Mouse (Mus musculus): ENCODE measurements around the gene Nr1h2.

Nr1h2 gene

GRCm38 (mm10) chr7:44553826-44554225 lies at the start of gene Nr1h2:
TSS of gene Nr1h2 (minus strand) at chr7:44553951.
- peak; percentile 91 for DNase-seq (ENCODE audit: low spot score)

DNA sequence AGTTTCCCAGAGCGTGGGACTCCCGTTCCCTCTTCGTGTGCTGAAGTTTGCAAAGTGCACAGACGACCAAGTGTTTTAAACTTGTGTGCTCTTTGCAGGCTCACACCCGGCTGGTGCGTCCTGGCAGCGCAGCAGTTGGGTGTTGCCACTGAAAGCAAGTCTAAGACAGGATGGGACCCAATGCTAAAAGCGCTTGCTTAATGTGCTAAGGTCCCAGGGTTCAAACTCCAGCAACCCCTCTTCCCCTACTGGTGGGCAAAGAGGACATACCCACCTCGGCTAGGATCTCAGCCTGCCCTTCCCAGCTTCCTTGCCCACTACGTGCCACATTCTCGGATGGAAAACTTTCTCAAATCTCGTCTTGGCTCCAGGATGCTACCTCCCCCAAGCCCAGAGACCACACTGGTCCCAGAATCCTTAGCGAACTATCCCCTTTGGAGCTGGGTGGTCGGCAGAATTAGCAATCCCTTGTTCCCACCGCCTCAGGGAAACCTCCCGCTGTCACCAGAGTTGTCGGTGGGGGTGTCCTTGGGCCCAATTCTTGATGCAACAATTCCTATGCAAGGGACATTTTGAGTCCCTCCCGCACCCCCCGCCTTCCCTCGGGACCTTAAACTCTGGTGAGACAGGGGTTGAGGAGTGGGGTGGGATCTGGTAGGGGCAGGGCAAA lies 49.6 kb upstream of the Nr1h2 start:
- no peak for DNase-seq (ENCODE audit: low spot score)

GRCm38 (mm10) chr7:44602443-44602842 lies 48.7 kb upstream of the Nr1h2 start:
- no peak for DNase-seq (ENCODE audit: low spot score)

- no peak for DNase-seq (ENCODE audit: low spot score)
Measured at GRCm38 (mm10) chr7:44601646-44602045, 47.9 kb upstream of the Nr1h2 start.

- no peak for DNase-seq (ENCODE audit: low spot score)
Measured at GRCm38 (mm10) chr7:44600691-44601262, 47.0 kb upstream of the Nr1h2 start.

DNA sequence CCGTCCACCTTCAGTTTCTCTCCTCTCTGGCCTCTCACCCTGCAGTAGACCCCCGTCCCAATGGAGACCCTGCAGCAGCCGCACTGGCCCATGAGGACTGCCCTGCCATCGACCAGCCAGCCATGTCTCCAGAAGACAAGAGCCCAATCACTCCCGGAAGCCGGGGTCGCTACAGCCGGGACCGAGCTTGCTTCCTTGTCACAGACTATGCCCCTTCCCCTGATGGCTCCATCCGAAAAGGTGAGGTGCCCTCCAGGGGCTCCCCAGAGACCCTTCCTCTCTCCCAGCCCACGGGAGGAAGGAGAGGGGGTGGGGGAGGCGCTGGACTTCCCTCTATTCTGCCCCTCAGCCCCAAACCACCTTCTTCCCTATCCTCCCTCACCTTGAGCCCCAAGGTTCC lies 44.6 kb upstream of the Nr1h2 start:
- DNase-seq (ENCODE audit: low spot score): no peak

GRCm38 (mm10) chr7:44597666-44598065 lies 43.9 kb upstream of the Nr1h2 start:
- DNase-seq (ENCODE audit: low spot score): no peak

DNA sequence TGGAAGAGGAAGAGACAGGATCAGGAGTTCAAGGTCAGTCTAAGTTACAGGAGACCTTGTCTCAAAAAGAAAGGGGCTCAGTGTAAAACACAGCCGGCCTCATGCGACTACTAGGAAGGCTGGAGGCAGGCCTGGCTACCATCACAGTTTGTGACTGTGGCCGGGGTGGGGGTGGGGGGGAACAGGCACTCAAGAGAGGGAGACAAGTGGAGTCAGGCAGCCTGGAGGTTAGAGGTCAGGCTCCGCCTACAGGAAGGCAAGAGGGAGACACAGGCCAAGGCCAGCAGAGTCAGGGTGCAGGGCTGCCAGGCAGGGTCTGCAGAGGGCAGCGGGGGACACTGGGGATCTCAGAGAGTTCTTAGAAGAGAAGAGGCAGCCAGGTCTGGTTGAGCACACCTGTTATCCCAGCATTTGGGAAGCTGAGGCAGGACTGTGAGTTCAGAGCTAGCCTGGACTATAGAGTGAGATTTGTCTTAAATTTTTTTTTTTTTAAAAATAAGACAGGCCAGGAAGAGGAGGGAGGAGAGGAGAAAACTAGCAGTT lies 43.3 kb upstream of the Nr1h2 start:
- DNase-seq (ENCODE audit: low spot score): no peak

- DNase-seq (ENCODE audit: low spot score): no peak
Measured at GRCm38 (mm10) chr7:44596051-44596450, 42.3 kb upstream of the Nr1h2 start.

DNA sequence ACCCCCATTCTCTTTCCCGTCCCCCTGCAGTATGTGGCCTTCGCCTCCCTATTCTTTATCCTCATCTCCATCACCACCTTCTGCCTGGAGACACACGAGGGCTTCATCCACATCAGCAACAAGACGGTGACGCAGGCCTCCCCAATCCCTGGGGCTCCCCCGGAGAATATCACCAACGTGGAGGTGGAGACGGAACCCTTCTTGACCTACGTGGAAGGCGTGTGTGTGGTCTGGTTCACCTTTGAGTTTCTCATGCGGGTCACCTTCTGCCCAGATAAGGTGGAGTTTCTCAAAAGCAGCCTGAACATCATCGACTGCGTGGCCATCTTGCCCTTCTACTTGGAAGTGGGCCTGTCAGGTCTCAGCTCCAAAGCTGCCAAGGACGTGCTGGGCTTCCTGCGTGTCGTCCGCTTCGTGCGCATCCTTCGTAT lies 41.4 kb upstream of the Nr1h2 start:
- DNase-seq (ENCODE audit: low spot score): no peak

DNA sequence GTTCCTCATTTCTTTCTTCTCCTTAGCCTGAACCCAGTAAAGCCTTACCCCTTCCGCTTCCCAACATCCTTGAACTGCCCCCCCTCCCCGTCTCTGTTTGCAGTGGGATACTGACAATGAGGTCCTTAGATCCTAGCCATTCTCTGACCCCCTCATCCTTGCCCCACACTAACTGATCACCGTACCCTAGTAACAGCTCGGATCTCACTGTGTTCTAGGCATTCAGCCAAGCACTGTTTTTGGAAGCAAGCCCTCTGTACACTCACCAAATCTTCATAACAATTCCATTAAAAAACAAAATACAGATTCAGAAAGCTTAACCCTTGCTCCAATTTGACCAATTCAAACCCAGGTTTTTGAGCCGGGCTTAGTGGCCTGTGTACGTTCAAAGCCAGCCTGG lies 40.5 kb upstream of the Nr1h2 start:
- no peak for DNase-seq (ENCODE audit: low spot score)

DNA sequence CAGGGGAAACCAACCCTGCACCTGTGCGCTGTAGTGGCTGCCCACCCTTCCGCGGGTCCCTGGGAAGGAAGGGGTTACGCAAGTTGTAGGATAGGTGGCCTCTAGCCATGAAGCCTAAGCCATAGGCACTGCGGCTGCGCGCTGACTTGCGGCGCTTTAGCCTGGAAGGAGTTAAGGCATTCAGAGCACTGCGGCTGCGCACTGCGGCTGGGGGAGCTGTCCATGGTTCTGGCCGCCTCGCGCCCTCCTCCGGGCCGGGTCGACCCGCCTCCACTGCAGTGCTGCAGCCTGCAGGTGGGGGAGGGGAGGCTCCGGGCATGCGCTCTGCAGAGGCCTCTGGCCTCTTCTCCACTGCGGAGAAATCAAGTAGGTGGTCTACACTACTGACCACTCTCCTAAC lies 40.0 kb upstream of the Nr1h2 start:
- peak; percentile 51 for DNase-seq (ENCODE audit: low spot score)

DNA sequence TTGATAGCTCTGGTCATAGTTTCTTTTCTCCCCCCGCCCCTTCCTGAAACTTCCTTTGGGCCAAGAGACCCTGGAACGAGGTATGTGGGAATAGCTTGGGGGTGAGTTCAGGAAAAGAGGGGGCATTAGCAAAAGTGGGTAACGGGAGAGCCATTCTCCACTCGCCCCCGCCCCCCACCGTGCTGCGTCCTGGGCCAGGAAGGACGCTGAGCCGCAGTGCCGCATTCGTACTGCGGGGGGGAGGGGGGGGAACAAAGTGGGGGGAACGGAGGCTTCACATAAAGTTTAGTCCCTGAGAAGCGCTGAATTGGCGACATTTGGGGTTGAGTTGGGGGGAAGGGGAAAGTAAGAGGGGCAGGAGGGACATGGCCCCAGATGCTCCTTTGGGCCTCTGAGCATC lies 39.3 kb upstream of the Nr1h2 start:
- no peak for DNase-seq (ENCODE audit: low spot score)

DNA sequence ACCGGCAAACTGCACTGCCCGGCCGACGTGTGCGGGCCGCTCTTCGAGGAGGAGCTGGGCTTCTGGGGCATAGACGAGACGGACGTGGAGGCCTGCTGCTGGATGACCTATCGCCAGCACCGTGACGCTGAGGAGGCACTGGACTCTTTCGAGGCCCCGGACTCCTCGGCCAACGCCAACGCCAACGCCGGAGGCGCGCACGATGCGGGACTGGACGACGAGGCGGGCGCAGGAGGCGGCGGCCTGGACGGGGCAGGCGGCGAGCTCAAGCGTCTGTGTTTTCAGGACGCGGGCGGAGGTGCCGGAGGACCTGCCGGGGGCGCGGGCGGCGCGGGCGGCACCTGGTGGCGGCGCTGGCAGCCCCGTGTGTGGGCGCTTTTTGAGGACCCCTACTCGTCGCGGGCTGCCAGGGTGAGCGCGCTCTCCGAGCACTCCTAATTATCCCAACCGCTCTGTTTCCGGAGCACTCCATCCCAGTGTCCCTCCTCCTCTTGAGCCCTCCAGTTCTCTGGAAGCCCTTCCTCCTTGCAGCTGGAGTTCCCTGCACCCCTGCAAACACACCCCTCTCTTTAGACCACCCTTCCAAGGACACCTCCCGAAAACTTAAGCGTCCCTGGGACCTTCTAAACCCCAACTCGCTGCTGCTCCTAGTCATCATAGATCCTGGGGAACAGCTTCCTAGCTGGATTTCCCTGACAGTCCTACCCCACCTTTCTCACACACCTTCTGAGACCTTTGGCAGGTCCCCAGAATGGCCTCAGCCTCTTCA lies 37.8 kb upstream of the Nr1h2 start:
- no peak for DNase-seq (ENCODE audit: low spot score)

GRCm38 (mm10) chr7:44590402-44591347 lies 36.9 kb upstream of the Nr1h2 start, which contains the start of gene Kcnc3:
TSS of gene Kcnc3 (plus strand) at chr7:44590664.
- DNase-seq (ENCODE audit: low spot score): peak; percentile 41

DNA sequence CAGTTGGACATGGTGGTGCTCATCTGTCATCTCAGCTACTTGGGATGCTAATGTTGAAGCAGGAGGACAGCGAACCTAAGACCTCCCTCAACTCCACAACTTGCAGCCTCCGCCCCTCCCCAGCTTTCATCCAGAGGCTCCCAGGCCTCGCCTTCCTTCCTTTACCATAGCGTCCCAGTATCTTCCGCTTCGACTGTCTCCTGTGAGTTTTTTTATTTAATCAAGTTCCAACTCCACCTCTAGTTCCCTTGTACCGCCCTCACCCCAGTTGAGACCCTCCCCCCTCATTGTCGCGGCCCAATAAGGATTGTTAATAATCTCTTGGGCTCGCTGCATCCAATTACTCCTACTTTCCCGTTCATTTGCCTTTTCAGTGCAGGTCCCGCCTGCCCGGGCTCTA lies 36.2 kb upstream of the Nr1h2 start:
- DNase-seq (ENCODE audit: low spot score): no peak

- DNase-seq (ENCODE audit: low spot score): no peak
Measured at GRCm38 (mm10) chr7:44589149-44589548, 35.4 kb upstream of the Nr1h2 start.

GRCm38 (mm10) chr7:44588338-44588737 lies 34.6 kb upstream of the Nr1h2 start:
- DNase-seq (ENCODE audit: low spot score): no peak

GRCm38 (mm10) chr7:44587676-44588075 lies 33.9 kb upstream of the Nr1h2 start:
- DNase-seq (ENCODE audit: low spot score): no peak

DNA sequence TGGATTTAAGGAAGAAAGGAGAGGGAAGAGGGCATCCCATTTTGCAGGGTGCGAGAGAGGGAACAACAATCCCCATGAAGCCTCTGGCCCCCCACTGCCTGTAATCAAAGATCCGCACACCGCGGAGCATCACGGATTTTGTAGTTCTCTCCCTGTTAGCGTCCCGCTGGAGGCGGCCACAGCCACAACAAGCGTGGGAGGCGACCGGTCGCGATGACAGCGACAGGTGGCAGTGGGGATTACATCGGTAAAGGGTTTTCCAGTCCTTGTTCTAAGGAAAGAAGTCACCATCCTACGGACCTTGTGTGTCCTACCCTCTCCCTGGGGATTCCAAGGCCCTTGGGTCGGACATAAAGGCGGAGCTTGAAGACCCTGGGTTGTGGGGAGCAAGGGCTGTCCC lies 33.2 kb upstream of the Nr1h2 start:
- no peak for DNase-seq (ENCODE audit: low spot score)

DNA sequence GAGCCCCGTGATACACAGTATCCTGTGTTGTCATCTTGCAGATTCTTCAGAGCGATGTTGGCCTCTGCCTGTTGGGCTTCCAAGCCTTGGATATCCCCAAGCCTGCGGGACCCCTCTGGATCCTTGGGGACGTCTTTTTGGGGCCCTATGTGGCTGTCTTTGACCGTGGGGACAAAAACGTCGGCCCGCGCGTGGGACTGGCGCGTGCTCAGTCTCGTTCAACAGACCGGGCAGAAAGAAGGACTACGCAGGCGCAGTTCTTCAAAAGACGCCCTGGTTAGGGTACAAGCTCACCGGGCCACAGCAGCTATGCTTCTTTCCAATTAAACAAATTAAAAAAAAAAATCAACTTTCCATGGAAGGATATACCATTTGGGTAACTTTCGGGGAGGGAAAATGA lies 32.8 kb upstream of the Nr1h2 start:
- no peak for DNase-seq (ENCODE audit: low spot score)

DNA sequence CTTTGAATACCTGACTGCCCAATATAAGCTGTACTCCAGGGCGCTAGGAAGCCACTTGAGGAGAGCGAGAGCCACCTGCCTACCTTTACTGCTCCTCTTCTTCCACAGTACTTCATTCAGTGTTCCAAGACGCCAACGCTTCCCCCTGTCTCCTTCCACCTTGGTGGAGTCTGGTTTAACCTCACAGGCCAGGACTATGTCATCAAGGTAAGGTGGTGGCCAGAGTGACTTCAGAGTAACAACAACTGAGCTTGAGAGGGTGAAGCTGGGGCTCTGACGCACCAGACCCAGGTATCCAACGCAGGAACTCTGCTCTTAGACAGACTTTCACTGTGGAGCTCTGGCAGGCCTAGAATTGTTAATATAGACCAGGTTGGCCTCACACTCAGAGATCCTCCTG lies 31.9 kb upstream of the Nr1h2 start:
- no peak for DNase-seq (ENCODE audit: low spot score)
